Mouse (Mus musculus): Measurements from ENCODE around the gene Amn.

The Amn gene

DNA sequence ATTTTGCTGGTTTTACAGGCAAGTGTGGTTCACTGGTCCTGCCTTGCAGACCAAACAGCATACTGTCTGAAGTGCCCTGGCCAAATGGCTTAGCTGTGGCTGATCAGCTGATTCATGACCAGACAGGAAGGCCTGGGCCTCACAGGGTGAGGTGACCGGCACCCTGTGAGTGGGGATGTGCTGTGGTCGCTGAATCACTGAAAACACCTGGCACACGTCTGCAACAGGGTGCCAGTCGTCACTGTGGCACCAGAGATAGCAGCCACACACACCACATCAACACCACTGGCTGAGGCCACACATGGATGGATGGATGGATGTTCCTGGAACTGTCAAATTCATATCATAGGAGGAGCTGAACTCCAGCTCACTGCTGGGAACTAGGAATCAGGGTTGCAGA lies 52.5 kb downstream of the Amn start:
- DNase-seq (ENCODE audit: low read depth): no peak

DNA sequence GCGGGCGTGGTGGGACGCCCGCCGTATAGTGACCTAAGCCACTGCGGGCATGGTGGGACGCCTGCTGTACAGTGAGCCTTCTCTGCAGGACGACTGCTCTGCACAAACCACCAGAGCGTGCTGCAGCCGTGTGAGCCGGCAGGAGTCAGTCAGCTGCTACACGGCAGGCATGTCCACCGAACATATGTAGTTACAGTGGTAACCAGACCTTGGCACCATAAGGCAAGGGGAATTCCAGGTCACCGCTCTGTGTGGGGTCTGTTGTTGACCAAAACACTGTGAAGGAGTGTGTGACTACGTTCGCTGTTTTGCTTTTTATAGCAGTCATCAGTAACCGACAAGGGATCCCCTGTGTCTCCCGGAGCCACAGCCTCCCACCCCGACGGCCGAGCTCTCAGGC lies 53.6 kb downstream of the Amn start:
- DNase-seq (ENCODE audit: low read depth): no peak

DNA sequence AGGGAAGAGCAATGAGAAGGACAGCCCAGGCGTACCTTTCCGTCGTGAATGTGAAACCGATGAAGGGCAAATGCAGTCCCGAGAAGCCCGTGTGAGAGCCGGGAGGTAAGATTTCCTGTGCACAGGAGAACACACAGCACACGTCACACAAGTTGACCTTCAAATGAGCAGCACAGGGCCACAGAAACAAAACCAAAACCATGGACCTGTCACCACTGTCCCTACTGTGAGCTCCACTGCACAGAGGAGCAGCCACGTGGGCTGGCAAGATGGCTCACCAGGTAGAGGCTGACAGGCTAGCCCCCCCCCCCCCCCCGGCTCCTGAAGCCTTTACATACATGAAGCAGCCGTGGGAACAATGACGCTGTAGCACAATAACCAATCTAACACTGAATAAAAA lies 54.1 kb downstream of the Amn start:
- no peak for DNase-seq (ENCODE audit: low read depth)

DNA sequence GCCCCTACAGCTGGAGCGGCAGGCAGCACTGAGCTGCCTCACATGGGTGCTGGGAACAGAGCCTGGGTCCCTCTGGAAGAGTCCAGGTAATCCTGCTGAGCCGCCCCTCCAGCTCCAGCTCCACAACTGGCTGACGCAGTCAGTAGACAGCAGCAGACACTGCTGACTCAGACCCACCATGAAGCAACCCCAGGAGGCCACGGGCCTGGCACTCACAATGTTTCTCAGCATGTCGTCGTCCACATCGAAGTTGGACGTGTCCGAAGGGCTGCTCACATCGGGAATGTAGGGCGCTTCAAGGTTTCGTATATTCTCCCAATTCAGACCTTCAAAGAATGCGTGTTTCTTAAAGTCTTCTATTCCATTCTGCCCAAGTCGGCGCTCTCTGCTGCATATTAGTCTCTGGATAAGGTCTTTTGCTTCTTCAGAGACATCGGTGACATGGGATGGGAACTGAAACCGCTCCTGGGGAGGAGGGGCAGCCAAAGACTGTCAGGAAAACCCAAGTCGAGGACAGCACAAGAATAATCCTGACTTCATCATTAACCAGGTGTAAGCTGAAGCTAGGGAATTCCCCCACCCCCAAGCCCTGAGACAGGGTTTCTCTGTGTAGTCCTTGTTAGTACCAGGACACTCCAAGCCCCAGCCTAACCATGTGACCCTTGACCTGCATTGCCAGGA lies 55.0 kb downstream of the Amn start:
- DNase-seq (ENCODE audit: low read depth): peak; percentile 8
